Mouse (Mus musculus) lung, adult 2 months (tissue): ENCODE results near the gene Adcy4.

Experiments
- CTCF ChIP-seq: fragments of 200-500 bp; IDR thresholded peaks from 2 replicates; pipeline ENCODE4 v1.5.1; 2011; ENCODE audit warnings: mild to moderate bottlenecking, low read length, control low read depth; ENCODE audit not compliant: insufficient read depth
- POLR2A ChIP-seq: fragments of 200-500 bp; IDR thresholded peaks from 2 replicates; pipeline ENCODE4 v1.6.1; 2011; ENCODE audit warnings: low read depth, mild to moderate bottlenecking, control low read depth, low read length, borderline replicate concordance; ENCODE audit errors: extremely low read depth

GRCm38 (mm10) chr14:55825216-55826051, 41.5 kb upstream of the Adcy4 start:
- TF ChIP-seq POLR2A: no peak
- TF ChIP-seq CTCF: no peak
